Mouse (Mus musculus) right cerebral cortex, postnatal 14 days (tissue): ENCODE data around the gene Gm826.
A peak's percentile ranks its signal among the peaks of the same experiment; 100 is the strongest.

Experiments
- DNase-seq: peaks from one replicate; pipeline ENCODE4 v3.0.0; 2022

The Gm826 gene

DNA sequence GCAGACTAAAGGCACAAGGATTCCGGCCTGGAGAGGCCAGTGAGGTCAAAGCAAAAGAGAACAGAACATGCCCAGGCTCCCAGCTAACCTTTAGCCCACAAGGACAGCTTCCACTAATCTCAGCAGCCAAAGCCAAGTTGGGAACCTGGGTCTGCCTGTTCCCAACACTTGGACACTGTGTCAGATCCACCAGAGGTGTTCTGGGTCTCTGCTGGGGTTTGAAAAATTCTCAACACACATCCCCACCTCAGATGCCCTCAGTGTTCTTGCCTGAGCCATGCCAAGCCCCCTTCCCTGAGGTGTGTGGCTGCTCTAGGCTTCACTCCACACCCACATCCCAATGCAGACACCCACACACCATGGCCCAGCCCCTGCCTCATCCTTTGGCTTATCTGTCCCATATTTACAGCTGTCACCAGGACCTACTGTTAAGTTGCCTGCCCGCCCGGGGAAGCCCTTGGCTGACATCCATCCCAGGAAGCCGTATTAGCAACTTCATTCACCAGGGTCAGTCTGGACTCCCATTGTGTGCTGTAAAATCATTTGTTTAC, at the start of gene Gm826:
Gene Gm826 (minus strand): TSS at position 52 of the 551 bp plus-strand sequence.
- DNase-seq: no peak

DNA sequence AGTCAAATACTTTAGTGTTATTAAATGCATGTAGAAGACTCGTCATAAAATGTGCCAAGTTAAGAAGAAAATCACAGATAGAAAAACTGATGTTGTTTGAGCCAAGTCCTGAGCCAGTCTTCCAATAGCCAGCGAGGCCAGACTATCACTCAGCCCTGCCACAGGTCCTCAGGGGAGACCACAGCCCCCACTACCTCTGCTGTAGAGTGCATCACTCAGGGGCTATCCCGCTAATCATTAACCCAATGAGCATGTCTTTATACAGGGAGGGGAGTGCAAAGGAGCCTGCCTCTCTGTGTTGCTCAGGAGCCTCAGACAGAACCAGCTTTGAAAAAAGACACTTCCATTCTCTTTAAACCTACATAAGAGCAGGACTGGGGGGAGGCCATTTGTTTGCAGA, 49.5 kb upstream of the Gm826 start:
- DNase-seq: no peak

DNA sequence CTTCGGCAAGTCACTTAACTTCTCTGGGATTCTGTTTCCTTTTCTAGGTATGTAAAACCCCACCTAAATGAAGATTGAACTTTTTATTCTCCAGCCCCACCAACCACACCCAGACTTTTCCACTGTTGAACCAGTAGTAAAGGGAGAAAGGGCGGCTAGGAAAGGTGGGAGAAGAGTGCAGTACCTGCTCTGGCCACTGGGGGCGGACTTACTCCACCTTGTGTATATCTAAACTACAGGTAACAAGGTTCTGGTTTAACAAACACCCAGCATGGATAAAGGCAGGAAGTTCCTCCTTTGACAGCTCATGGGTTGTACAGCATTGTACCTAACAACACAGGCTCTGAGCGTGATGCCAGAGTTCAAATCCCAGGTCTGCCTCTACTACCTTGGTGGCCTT, 44.3 kb upstream of the Gm826 start:
- DNase-seq: peak; percentile 61

DNA sequence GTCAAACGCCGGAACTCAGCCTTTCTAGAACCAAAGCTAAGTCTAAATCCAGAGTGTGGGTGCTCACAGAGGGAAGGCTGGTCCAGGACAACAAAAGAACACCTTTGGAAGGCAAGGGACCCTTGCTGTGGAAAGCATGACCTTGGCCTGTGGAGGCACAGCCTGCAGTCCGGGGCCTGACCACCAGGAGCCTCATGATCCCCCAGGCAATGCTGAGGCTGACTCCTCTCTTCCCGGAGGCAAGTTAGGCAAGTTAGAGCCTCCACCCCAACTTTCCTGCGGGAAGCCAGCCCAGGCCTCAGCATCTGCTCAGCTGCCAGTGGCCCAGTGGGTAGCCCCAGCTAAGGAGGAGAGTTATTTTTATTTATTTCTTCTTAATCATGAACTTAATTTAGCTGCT, 42.3 kb upstream of the Gm826 start:
- no peak for DNase-seq

DNA sequence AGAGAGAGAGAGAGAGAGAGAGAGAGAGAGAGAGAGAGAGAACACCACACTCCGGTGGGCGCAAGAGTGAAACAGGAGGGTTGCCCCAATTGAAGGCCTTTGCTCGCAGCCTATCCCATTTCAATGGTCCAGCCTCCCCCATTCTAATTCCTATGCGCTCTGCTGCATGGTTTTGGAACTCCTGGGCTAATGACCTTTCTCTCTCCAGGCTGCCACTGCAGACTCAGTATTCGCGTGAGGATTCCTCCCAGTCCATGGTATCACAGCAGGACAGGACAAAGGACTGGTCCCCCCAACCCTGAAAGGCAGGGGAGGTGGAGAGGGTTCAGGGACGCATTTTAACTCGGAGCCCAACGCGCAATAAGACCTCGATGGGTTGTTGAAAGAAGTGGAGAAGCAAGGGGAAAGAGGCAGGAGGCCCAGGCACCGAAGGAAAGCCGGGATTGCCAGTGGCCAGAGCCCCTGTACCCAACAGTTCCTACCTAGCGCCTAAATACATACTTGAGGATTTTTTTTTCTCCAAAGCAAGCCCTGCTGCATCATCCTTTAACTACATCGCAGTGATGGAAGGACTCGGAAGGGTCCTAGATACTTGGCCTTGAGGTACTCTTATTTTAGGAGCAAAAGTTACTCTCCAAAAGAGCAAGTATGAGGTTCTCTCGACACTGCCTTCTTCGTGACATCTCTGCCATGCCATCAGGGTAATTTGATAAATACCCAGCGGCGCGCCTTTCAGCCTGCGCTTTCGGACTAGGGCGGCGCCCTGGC, 35.9 kb upstream of the Gm826 start:
- no peak for DNase-seq

DNA sequence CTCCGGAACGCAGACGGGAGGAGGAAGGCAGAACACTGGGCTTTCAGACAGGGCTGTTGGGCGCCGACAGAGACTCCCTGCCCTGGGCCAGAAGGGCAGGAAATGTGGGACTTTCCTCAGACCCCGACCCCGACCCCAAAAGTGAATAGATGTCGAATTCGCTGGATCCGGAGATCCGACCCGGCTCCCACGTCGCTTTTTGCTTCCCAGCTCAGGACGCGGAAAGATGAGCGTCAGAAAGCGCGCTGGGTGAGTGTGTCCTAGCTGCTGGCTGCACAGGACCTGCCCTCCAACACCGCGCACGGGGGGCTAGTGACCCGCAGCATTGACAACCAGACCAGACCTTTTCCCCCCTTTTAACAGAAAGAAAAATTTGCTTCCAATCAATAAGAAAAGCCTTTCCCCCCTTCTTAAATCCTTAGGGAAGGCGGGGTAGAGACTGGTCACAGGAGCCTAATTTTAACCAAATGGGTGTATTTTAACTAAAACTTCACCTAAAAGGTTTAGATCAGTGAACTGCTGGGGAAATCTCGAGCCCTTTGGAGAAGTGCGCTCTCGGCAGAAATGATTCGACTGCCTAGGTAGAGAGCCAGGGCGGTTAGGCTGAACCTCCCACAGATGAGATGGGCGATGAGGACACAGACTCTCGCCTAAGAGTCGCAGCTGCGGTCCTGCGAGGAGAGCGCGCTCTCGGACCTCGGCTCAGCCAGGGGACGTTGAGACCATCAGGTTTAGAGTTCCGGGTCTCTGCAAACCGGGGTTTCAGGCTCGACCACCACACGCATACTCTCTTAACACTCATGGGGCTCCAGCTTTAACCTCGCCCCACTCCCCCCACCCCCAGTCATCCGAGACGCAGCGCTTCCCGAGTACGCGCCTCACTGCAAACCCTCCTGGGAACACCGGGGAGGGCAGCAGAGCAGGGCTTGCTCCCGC, 34.7 kb upstream of the Gm826 start:
- no peak for DNase-seq

DNA sequence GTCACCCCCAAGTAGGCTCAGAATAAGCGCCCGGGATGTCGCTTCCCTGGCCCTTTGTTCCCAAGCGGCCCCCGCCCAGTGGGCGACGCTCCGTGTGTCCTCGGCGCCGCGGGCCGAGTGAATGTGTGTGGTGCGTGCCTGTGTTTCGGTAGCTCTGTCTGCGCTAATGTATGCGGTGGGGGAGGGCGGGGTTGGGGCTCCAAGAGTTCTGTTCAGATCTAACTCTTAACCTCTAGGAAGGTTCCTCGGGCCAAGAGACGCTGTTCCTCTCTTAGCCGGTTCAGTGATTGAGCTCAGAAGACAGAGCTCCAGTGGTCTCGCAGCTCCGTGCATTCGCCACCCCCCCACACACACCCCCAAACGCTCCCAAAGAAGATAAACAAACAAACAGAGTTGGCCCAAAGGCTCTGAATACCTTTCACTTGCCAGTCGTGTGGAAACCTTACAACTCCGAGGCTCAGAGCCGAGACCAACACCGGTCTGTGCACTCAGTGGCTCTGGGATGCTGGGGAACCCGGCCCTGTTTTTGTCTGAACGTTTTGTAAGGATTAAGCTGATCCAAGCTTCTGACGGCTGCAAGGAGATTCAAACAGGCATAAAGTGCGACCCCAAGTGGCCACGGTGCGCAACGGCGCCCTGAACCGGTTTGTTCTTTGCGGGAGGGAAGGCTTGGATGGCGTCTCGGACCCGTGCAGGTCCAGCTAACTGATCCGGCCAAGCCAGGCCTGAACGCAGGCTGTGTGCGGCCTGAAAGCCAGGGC, 33.7 kb upstream of the Gm826 start:
- peak; percentile 86 for DNase-seq

DNA sequence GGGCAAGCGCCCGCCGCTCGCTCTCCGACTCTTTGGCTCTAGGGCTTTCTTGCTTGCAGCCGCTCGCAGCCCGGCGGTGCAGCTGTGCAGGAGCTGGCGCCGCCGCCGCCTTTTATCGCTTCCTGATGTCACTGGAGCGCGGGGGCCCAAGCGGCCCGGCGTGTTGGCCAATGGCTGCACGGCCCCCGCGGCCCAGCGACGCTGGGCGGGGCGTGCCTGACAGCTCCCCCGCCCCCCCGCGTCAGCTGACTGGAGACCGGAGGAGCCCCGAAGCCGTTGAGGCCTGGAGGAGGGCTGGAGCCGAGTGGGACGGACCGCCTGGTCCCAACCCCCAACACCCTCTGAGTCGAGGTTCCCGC, 33.0 kb upstream of the Gm826 start, which contains the start of gene Mafb:
Gene Mafb (minus strand): TSS at position 86 of the 359 bp plus-strand sequence.
- peak; percentile 88 for DNase-seq

DNA sequence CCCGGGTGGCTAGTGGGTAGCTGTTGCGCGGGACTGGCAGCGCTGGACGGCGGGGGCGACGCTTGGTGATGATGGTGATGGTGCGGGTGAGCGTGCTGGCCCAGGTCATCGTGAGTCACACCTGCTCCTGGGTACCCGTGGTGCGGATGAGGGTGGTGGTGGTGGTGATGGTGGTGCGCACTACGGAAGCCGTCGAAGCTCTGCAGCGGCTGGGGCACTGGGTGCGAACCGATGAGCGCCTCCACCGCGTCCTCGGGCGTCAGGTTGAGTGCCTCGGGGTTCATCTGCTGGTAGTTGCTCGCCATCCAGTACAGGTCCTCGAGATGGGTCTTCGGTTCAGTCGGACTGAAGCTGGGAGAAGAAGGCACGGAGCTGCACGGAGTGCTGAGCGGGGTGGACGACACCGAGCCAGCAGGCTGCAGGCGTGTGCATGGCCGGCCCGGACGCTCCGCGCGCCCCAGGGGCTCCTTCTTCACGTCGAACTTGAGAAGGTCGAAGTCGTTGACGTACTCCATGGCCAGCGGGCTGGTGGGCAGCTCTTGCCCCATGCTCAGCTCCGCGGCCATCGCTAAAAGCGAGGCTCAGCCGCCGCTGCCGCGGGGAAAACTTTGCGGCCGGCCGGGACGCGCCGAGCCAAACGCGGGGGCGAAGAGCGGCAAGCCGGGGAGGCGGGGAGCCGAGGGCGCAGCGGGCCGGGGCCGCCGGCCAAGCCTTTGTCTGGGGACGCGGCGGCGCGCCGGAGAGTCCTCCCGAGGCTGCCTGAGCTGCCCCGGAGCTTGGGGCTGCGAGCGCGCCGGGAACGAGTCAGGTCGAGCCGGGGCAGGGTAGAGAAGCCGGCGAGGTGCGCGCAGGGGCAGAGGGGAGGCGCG, 32.4 kb upstream of the Gm826 start:
- DNase-seq: no peak

DNA sequence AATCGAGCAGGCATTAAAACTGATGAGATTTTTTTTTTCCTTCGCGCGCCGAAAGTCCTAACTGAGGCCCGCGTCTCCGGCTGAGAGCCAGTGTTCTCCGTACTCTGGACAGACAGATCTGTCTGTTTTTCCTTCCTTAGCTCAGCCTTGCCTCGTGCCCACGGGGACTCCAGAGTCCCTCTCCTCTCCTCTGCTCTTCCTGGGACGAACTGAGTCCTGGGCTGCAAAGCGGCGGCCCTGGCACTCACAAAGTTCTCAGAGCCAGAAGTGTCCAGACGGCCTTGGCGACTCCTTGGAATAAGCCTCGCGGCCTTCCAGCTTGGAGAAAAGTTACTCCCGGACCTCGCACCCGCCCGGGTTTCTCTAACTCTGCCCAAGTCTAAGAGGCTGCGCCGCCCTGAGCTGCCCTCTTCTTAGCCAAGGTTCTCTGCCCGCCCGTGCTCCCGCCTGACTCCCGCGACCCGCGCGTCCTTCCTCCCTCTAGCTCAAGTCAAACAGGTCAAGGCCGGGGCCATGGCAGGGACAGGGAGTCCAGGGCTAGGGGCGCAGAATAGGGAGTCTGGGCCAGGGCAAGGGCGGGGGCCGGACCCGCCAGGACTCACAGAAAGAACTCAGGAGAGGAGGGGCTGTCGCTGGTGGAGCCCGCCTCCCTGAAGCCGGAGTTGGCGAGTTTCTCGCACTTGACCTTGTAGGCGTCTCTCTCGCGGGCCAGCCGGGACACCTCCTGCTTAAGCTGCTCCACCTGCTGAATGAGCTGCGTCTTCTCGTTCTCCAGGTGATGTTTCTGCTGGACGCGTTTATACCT, 31.3 kb upstream of the Gm826 start:
- no peak for DNase-seq

DNA sequence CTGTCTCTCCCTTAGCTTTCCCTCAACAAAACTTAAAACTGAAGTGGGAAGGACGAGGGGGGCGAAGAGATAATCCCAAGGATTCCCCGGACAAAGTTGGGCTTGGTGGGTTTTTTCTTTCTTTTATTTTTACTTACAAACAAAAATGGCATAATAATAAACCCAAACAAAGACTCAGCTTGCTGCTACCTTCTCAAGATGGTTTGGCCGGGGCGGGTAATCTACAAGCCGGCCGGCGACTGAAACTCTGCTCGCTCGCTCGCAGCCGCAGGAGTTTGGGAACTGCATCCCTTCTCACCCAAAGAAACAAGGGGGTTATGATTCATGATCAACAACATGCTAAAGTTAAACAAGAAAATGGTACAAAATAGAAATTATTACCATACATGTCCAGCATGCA, 30.7 kb upstream of the Gm826 start:
- no peak for DNase-seq

DNA sequence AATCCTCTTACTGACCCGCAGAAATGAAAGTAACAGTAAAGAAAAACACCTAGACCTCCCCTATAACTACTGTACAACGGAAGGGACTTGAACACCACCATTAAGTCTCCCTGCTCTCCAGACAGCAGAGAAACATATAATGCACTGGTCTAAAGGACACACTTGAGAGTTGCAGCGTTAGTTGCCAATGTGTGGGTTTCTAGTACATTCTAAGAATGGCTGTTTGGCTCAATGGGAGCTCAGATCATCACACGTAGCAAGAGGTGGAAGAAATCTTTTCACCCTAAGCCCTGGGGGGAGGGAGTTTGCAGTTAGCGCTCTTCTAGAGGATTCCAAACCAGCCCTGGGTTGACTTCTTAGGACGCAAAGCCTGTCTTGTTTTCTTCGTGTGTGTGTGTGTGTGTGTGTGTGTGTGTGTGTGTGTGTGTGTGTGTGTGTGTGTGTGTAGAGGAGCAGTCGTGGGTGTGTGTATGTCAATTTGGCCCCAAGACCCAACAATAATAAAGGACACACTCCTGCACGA, 30.2 kb upstream of the Gm826 start:
- no peak for DNase-seq

DNA sequence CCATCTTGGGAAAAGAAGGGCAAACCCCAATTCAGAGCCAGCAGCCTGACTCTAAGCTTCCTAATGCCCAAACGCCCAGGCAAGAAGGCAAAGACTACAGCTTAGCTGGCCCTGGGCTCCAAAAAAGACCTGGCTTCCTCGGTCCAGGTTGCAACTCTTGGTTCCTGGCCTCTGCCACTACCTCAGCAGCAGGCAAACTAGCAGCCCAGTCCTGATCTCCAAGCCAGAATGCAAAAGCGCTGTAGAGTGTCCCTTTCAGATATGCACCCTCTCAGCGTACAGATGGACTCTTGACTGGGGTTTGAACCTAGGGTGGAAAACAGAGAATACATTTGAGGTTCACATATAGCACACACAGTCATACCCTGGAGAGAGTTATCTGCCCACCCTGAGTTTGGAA, 29.2 kb upstream of the Gm826 start:
- no peak for DNase-seq

DNA sequence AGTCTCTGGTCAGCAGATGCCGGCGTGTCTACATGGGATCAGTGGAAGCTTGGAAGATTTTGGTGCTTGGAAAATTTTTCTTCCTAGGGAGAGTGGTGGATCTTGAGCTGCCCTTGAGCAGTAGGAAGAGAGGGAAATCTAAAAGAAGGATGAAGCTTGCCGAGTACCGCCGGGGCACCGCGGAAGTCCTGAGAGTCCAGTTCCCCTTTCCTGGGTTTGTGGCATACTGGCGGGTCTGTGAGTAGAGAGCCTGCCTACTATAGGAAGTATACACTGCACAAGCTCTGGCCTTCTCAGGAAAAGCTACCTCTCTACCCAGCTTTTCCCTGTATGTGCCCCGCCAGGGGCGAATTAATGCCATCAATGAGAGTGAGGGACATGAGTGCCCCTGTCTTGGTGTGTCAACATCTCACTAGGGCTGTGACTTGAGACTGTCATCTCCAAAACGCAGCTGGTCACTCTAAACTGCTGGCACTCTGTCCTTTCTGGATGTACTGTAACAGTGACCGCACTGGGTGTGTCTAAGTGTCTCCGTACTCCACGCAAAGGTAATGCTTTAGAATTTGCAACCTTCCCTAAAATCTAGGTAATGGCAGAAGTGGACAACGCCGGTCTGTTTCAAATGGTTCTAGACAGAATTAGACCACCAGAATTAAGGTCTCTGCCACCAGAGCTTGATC, 27.6 kb upstream of the Gm826 start:
- no peak for DNase-seq

DNA sequence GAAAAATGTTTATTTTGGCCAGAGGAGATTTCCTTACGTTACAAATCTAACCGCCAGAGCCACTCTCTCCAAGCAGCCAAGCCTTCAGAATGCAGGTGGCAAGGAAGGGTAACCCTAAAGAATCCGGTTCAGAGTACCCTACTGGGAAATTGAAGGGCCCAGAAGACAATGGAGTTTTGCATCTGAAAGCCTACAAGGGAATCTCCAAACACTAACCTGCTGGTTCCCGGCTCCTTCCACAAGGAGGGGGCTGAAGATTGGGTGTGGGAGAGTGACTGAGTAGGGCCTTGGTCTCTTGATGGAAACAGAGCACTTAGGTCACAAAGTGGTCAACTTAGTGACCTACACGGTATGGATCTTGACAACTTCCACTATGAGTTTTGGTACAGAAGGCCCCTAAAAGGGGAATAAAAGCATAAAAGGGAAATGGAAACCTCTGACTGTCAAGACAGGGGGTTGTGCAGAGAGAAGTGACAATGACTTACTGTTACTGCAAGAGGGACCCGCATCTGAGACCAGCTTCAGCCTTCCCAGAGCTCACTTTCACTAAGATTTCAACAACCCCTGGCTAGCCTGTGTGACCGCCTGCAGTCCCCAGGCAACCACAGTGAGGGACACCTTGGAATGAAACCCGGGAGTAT, 26.4 kb upstream of the Gm826 start:
- DNase-seq: no peak

DNA sequence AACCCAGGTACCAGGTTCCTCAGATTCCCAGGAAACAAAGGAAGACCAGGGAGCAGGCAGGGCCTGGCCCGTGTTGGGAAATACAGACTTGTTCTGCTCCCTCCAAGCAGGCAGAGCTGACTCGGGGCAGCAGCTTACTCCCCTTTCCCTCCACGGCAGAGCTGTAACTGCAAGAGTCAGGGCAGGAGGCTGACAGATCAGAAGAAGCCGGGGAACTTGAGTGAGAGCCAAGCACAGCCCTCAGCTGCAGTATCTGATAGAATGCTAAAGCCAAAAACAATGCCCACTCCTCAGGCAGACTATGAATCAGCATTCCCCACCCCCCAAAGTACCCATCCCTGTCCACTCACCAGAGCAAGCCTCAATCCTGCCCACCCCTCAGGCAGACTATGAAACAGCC, 24.9 kb upstream of the Gm826 start:
- no peak for DNase-seq

DNA sequence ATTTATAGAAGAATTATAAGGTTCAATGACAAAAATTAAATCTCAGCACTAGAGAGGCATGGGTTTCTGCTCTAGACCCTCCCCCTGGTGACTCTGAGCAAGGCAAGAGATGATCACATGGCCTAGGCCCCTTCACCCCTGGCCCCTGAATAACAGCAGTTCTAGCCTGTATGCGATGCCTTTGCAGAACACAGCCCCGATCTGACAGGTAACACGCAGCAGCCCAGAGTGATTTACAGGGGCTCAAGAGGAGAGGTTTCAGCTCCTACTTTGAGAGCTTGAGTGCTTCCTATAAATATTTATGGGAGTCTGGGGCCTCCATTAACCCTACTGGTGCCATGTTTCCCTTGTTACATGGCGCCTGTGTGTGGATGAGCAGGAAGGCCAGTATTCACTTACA, 23.5 kb upstream of the Gm826 start:
- no peak for DNase-seq

DNA sequence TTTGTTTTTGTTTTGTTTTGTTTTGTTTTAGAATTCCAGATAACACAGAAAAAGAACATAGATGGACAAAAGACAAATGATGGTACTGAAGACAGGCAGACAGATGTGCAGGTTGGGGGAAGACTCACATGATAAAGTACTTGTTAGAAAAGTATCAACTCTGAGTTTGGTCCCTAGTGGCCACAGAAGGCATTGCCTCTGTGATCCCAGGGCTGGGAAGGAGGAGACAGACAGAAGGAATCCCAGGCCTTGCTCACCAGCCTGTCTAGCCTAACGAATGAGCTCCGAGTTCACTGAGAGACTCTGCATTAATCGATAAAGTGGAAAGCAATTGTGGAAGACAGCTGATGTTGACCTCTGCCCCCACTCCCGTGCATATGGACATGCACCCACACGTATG, 22.2 kb upstream of the Gm826 start:
- no peak for DNase-seq

DNA sequence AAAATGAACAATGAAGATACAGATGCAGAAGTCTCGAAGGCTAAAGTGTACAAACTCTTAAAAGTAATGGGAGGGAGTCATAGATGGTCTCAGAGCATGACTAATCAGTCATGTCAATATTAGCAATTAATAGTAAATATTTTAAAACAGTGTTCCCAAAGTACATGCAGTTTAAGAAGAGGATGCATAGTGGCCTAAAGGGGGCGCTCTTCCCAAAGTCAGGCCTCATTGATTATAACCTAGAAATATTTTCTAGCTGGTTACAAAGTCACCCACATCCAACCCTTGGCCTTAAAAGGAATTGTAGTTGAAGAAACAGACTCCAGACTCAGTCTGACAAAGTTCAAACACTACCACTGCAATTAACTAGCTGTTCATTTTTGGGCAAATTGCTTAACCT, 20.4 kb upstream of the Gm826 start:
- no peak for DNase-seq

DNA sequence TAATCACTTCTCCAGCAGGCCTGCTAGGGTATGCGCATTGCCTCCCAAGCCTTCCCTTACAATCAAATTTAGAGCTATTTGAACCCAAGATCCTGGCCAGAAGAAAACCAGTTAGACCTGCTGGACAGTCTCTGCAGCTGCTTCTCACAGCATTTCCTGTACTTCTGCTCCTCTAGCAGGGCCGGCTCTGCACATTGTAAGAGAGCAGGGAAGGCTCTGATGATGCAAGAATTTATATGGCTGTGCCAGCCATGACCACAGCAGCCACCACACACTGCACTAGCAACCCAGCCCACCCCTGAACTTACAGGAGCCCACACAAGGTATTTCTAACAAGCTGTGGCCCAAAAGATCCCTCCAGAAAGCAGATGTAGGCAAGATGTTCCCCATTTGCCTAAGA, 19.6 kb upstream of the Gm826 start:
- no peak for DNase-seq
